Mouse (Mus musculus): ENCODE data around the gene Stard9. TPM values are rescaled to one million over a fixed set of nuclear protein-coding genes. Genes with fewer than 3 reads are reported as not detected.

Gene Stard9
- total and polyA plus RNA-seq, 2 experiments = 1.4 to 3.3 TPM

DNA sequence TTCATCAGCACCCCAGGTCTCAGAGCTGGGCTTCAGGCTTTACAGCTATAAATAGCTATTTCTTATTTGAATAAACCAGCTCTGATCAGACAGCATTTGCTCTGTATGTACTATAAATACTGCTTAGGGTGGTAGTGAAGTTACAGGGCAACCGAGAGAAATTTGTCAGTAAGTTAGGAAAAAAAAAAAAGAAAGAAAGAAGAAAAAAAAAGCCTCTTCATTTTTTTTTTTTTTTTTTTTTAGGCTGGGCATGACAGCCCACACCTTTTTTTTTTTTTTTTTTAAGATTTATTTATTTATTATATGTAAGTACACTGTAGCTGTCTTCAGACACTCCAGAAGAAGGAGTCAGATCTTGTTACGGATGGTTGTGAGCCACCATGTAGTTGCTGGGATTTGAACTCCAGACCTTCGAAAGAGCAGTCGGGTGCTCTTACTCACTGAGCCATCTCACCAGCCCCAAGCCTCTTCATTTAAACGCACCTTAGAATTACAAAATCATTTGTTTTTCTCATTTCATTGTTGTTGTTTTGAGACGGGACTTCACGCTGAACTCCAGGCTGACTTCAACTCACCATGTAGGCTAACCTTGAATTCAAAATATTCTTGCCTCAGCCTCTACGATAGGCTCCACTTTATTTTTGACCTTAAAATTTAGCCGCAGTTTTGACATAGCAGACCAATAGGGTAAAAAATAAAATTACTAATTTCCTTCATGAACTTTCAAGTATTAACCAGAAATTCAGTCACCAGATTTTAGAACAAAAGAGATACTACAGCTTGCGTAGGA is 650 bp upstream of the Stard9 start:
- TF ChIP-seq POLR2A (IDR thresholded peaks at IDR 0.05; ENCODE audit: extremely low read depth, insufficient read depth, low read length) (no peak), CTCF (IDR thresholded peaks at IDR 0.05; ENCODE audit: low read depth, low read length) (no peak)
- WGBS = 30% methylated on average over 10 of the region's 10 CpGs
- Histone ChIP-seq H3K4me3 (ENCODE audit: insufficient read depth, low read depth, low read length) (no peak overlapping the region), H3K27me3 (ENCODE audit: control insufficient read depth, insufficient read depth, low read length) (no peaks in the 10 kb centered on the region), H3K9ac (ENCODE audit: low read depth, low read length) (no peak overlapping the region), H3K79me2 (ENCODE audit: control insufficient read depth, insufficient read depth, low read length) (no peaks in the 10 kb centered on the region), H3K27ac (replicated peaks; ENCODE audit: insufficient read depth, low read depth, low read length) (no peak overlapping the region), H3K36me3 (ENCODE audit: control insufficient read depth, insufficient read depth, low read length) (no peaks in the 10 kb centered on the region), H3K4me1 (ENCODE audit: control insufficient read depth, insufficient read depth, low read length) (0 out of 2 replicates have a peak, but pooled peaks cover 1% of the 10 kb centered on the region)
- no peak for DNase-seq (ENCODE audit: extremely low read depth, low read depth, low spot score)

DNA sequence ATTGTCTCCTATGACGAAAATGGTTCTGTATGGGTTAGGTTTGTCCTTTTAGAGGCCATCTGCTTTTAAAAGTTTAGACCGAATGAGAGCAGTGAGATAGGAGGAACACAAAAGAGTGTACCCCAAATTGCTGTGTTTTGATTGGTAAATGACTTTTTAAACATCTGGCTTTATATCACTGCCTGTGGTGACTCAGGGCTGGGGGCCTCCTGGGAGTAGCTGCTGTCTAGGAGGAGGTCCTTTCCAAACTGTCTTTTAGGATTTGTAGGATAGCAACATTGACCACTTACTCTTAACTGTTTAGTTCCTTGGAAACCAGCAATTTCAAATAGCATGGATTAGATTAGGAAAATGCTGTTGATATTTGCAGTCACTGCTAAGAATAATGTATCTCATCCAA is 1.3 kb downstream of the Stard9 start:
- Histone ChIP-seq H3K79me2 (ENCODE audit: control insufficient read depth, insufficient read depth, low read length) (no peaks in the 10 kb centered on the region), H3K9ac (ENCODE audit: low read depth, low read length) (no peak overlapping the region), H3K4me3 (ENCODE audit: insufficient read depth, low read depth, low read length) (no peak overlapping the region), H3K36me3 (ENCODE audit: control insufficient read depth, insufficient read depth, low read length) (no peaks in the 10 kb centered on the region), H3K4me1 (ENCODE audit: control insufficient read depth, insufficient read depth, low read length) (0 out of 2 replicates have a peak, but pooled peaks cover 1% of the 10 kb centered on the region), H3K27me3 (ENCODE audit: control insufficient read depth, insufficient read depth, low read length) (no peaks in the 10 kb centered on the region), H3K27ac (replicated peaks; ENCODE audit: insufficient read depth, low read depth, low read length) (no peak overlapping the region)
- DNase-seq (ENCODE audit: extremely low read depth, low read depth, low spot score) = no peak
- TF ChIP-seq CTCF (IDR thresholded peaks at IDR 0.05; ENCODE audit: low read depth, low read length) (no peak), POLR2A (IDR thresholded peaks at IDR 0.05; ENCODE audit: extremely low read depth, insufficient read depth, low read length) (no peak)
- 22% methylated on average over 2 of the region's 2 CpGs for WGBS

GRCm38 (mm10) chr2:120630655-120631054 is 1.7 kb downstream of the Stard9 start:
- Histone ChIP-seq H3K27me3 (ENCODE audit: control insufficient read depth, insufficient read depth, low read length) (no peaks in the 10 kb centered on the region), H3K9ac (ENCODE audit: low read depth, low read length) (no peak overlapping the region), H3K27ac (replicated peaks; ENCODE audit: insufficient read depth, low read depth, low read length) (no peak overlapping the region), H3K79me2 (ENCODE audit: control insufficient read depth, insufficient read depth, low read length) (no peaks in the 10 kb centered on the region), H3K36me3 (ENCODE audit: control insufficient read depth, insufficient read depth, low read length) (no peaks in the 10 kb centered on the region), H3K4me3 (ENCODE audit: insufficient read depth, low read depth, low read length) (no peak overlapping the region), H3K4me1 (ENCODE audit: control insufficient read depth, insufficient read depth, low read length) (0 out of 2 replicates have a peak, but pooled peaks cover 1% of the 10 kb centered on the region)
- no peak for DNase-seq (ENCODE audit: extremely low read depth, low read depth, low spot score)
- TF ChIP-seq CTCF (IDR thresholded peaks at IDR 0.05; ENCODE audit: low read depth, low read length) (no peak), POLR2A (IDR thresholded peaks at IDR 0.05; ENCODE audit: extremely low read depth, insufficient read depth, low read length) (no peak)
- 61% methylated on average over 2 of the region's 2 CpGs for WGBS

DNA sequence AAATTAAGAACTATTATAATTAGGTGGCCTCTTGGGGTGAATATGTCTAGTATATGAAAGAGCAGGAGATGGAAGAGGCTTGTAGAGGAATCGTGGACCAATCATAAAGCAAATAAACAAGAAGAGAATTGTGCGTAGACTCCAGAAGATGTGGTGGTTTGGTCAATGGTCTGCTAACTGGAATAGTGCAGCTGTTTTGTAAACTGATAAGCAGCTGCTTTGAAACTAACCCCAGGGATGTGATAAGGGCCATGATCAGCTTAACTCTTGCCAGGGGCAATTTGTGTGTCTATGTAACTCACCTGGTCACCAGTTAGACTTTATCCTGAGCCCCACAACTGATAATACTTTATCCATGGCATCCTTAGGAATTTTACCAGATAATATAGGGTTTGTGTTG is 2.6 kb downstream of the Stard9 start:
- H3K4me3 ChIP-seq (ENCODE audit: insufficient read depth, low read depth, low read length) = no peak overlapping the region
- DNase-seq (ENCODE audit: extremely low read depth, low read depth, low spot score) = no peak
- 0 out of 2 replicates have a peak, but pooled peaks cover 1% of the 10 kb centered on the region for H3K4me1 ChIP-seq (ENCODE audit: control insufficient read depth, insufficient read depth, low read length)
- no peaks in the 10 kb centered on the region for H3K79me2 ChIP-seq (ENCODE audit: control insufficient read depth, insufficient read depth, low read length)
- WGBS = 78% methylated on average over 2 of the region's 2 CpGs
- no peak for TF ChIP-seq CTCF (IDR thresholded peaks at IDR 0.05; ENCODE audit: low read depth, low read length)
- no peaks in the 10 kb centered on the region for H3K27me3 ChIP-seq (ENCODE audit: control insufficient read depth, insufficient read depth, low read length)
- no peak overlapping the region for H3K9ac ChIP-seq (ENCODE audit: low read depth, low read length)
- H3K27ac ChIP-seq (replicated peaks; ENCODE audit: insufficient read depth, low read depth, low read length) = no peak overlapping the region
- no peaks in the 10 kb centered on the region for H3K36me3 ChIP-seq (ENCODE audit: control insufficient read depth, insufficient read depth, low read length)

DNA sequence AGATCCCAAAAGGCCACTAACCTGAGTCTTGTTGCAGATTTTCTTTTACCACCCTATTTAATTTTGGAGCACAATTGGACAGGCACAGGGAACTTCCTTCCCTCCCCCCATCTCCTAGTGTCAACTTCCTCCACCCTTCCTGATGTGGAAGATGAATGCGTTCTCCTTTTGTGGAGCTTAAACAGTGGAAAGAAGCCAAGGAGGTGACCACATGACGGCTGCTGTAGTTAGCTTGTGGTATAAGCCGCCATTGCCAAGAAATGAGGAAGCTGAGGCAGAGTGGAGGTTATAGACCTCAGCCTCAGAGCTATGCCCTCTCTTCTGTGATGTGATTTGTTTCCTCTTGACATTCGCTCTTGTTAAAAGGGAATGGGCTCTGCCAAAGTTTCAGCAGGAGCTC is 3.0 kb downstream of the Stard9 start:
- Histone ChIP-seq H3K4me1 (ENCODE audit: control insufficient read depth, insufficient read depth, low read length) (0 out of 2 replicates have a peak, but pooled peaks cover 1% of the 10 kb centered on the region), H3K27me3 (ENCODE audit: control insufficient read depth, insufficient read depth, low read length) (no peaks in the 10 kb centered on the region), H3K27ac (replicated peaks; ENCODE audit: insufficient read depth, low read depth, low read length) (no peak overlapping the region), H3K36me3 (ENCODE audit: control insufficient read depth, insufficient read depth, low read length) (no peaks in the 10 kb centered on the region), H3K9ac (ENCODE audit: low read depth, low read length) (no peak overlapping the region), H3K4me3 (ENCODE audit: insufficient read depth, low read depth, low read length) (no peak overlapping the region), H3K79me2 (ENCODE audit: control insufficient read depth, insufficient read depth, low read length) (no peaks in the 10 kb centered on the region)
- WGBS = 60% methylated on average over 4 of the region's 4 CpGs
- DNase-seq (ENCODE audit: extremely low read depth, low read depth, low spot score) = peak; percentile 60
- TF ChIP-seq POLR2A (IDR thresholded peaks at IDR 0.05; ENCODE audit: extremely low read depth, insufficient read depth, low read length) = no peak

- Histone ChIP-seq H3K79me2 (ENCODE audit: control insufficient read depth, insufficient read depth, low read length) (no peaks in the 10 kb centered on the region), H3K27ac (replicated peaks; ENCODE audit: insufficient read depth, low read depth, low read length) (no peak overlapping the region), H3K4me3 (ENCODE audit: insufficient read depth, low read depth, low read length) (no peak overlapping the region), H3K27me3 (ENCODE audit: control insufficient read depth, insufficient read depth, low read length) (no peaks in the 10 kb centered on the region), H3K36me3 (ENCODE audit: control insufficient read depth, insufficient read depth, low read length) (no peaks in the 10 kb centered on the region), H3K4me1 (ENCODE audit: control insufficient read depth, insufficient read depth, low read length) (peaks cover 6% of the 10 kb centered on the region; the same call in 1 of the 2 replicates), H3K9ac (ENCODE audit: low read depth, low read length) (no peak overlapping the region)
- 42% methylated on average over 8 of the region's 8 CpGs for WGBS
- TF ChIP-seq CTCF (IDR thresholded peaks at IDR 0.05; ENCODE audit: low read depth, low read length) (no peak), POLR2A (IDR thresholded peaks at IDR 0.05; ENCODE audit: extremely low read depth, insufficient read depth, low read length) (no peak)
- DNase-seq (ENCODE audit: extremely low read depth, low read depth, low spot score) = peak; percentile 72
These were observed 11.9 kb downstream of the Stard9 start for GRCm38 (mm10) chr2:120640835-120641234.

Measured in liver, adult 2 months (tissue).